Mouse (Mus musculus) embryonic facial prominence, embryonic 13.5 days (tissue): ENCODE measurements at regions not wholly inside any gene's neighbourhood (a gene's known extent, or its start where the extent isn't known, plus 50 kb on each side); places are given as distances from the start of the nearest gene placed in this dataset.
A peak's percentile ranks its signal among the peaks of the same experiment; 100 is the strongest.

Experiments
- ATAC-seq: fragments of 200-750 bp; cut with Nextera tagmentation; 2 replicates; pipeline ENCODE4 v1.8.0; 2017; ENCODE audit warnings: low read depth; ENCODE audit not compliant: insufficient number of reproducible peaks, insufficient read depth, low FRiP score, low TSS enrichment
- H3K27ac ChIP-seq: fragments of 300-500 bp; sonication (generic); 2 replicates; pipeline ENCODE4 v1.5.1; 2015; ENCODE audit warnings: moderate library complexity, mild to moderate bottlenecking, inconsistent platforms
- H3K27me3 ChIP-seq: fragments of 300-500 bp; sonication (generic); 2 replicates; pipeline ENCODE4 v1.6.1; 2015; ENCODE audit warnings: mild to moderate bottlenecking, inconsistent platforms
- H3K36me3 ChIP-seq: fragments of 300-500 bp; sonication (generic); 2 replicates; pipeline ENCODE4 v1.6.1; 2015; ENCODE audit warnings: mild to moderate bottlenecking, inconsistent platforms
- H3K4me1 ChIP-seq: fragments of 300-500 bp; sonication (generic); 2 replicates; pipeline ENCODE4 v1.6.1; 2015; ENCODE audit warnings: inconsistent platforms
- H3K4me2 ChIP-seq: fragments of 300-500 bp; sonication (generic); 2 replicates; pipeline ENCODE4 v1.6.1; 2015; ENCODE audit warnings: moderate library complexity, mild to moderate bottlenecking, inconsistent platforms
- H3K4me3 ChIP-seq: fragments of 300-500 bp; sonication (generic); 2 replicates; pipeline ENCODE4 v1.5.1; 2015; ENCODE audit warnings: mild to moderate bottlenecking, inconsistent platforms
- H3K9ac ChIP-seq: fragments of 300-500 bp; sonication (generic); 2 replicates; pipeline ENCODE4 v1.6.1; 2015; ENCODE audit warnings: mild to moderate bottlenecking, inconsistent platforms
- H3K9me3 ChIP-seq: fragments of 300-500 bp; sonication (generic); 2 replicates; pipeline ENCODE4 v1.6.1; 2016; ENCODE audit warnings: inconsistent platforms
- WGBS: fragments of 180-500 bp; shearing (Covaris S2); methylation state at CpG from one replicate; pipeline ENCODE4 v1.1.7; 2015; ENCODE audit warnings: mixed read lengths; 5-methylcytosine and 5-hydroxymethylcytosine counted together

GRCm38 (mm10) chr15:85670176-85670788, 64.5 kb upstream of the Ppara start:
- Histone ChIP-seq H3K9ac (peak overlapping the region; percentile 98), H3K36me3 (peaks cover 10% of the 10 kb centered on the region), H3K4me1 (peaks cover 44% of the 10 kb centered on the region), H3K9me3 (no peaks in the 10 kb centered on the region), H3K4me2 (peak overlapping the region; percentile 84), H3K4me3 (peak overlapping the region; percentile 89), H3K27me3 (peaks cover 55% of the 10 kb centered on the region), H3K27ac (peak overlapping the region; percentile 95)
- ATAC-seq = peak; percentile 69
- WGBS = 1% methylated on average over 44 of the region's 64 CpGs

- Histone ChIP-seq H3K27me3 (peaks cover 49% of the 10 kb centered on the region), H3K36me3 (peaks cover 16% of the 10 kb centered on the region), H3K9ac (peak overlapping the region; percentile 98), H3K4me3 (peak overlapping the region; percentile 89), H3K4me2 (peak overlapping the region; percentile 84), H3K4me1 (peaks cover 51% of the 10 kb centered on the region), H3K27ac (peak overlapping the region; percentile 95), H3K9me3 (no peaks in the 10 kb centered on the region)
- 0% methylated on average over 97 of the region's 141 CpGs for WGBS
- ATAC-seq = peak; percentile 72
Measured at GRCm38 (mm10) chr15:85670789-85671700, 63.7 kb upstream of the Ppara start.

GRCm38 (mm10) chr15:85671701-85672191, 63.0 kb upstream of the Ppara start:
- Histone ChIP-seq H3K4me2 (peak overlapping the region; percentile 84), H3K27me3 (peaks cover 47% of the 10 kb centered on the region), H3K4me1 (peaks cover 56% of the 10 kb centered on the region), H3K9ac (peak overlapping the region; percentile 98), H3K9me3 (no peaks in the 10 kb centered on the region), H3K4me3 (peak overlapping the region; percentile 89), H3K36me3 (peaks cover 22% of the 10 kb centered on the region), H3K27ac (peak overlapping the region; percentile 95)
- ATAC-seq = no peak
- 3% methylated on average over 50 of the region's 50 CpGs for WGBS

- ATAC-seq = no peak
- H3K36me3 ChIP-seq = peaks cover 24% of the 10 kb centered on the region
- 77% methylated on average over 3 of the region's 3 CpGs for WGBS
- peaks cover 44% of the 10 kb centered on the region for H3K27me3 ChIP-seq
- peaks cover 57% of the 10 kb centered on the region for H3K4me1 ChIP-seq
- peak overlapping the region; percentile 84 for H3K4me2 ChIP-seq
- peak overlapping the region; percentile 89 for H3K4me3 ChIP-seq
- H3K9ac ChIP-seq = peak overlapping the region; percentile 98
- H3K27ac ChIP-seq = no peak overlapping the region
- no peaks in the 10 kb centered on the region for H3K9me3 ChIP-seq
Measured at GRCm38 (mm10) chr15:85672376-85672775, 62.4 kb upstream of the Ppara start.

GRCm38 (mm10) chr15:85672931-85673330, 61.9 kb upstream of the Ppara start:
- Histone ChIP-seq H3K36me3 (peaks cover 24% of the 10 kb centered on the region), H3K9me3 (no peaks in the 10 kb centered on the region), H3K4me1 (peaks cover 56% of the 10 kb centered on the region), H3K27ac (no peak overlapping the region), H3K27me3 (peaks cover 38% of the 10 kb centered on the region), H3K9ac (peak overlapping the region; percentile 98), H3K4me3 (peak overlapping the region; percentile 89), H3K4me2 (peak overlapping the region; percentile 84)
- ATAC-seq = no peak
- WGBS = 68% methylated on average over 3 of the region's 3 CpGs

GRCm38 (mm10) chr15:85673506-85673905, 61.3 kb upstream of the Ppara start:
- no peak overlapping the region for H3K27ac ChIP-seq
- H3K4me2 ChIP-seq = peak overlapping the region; percentile 84
- H3K36me3 ChIP-seq = peaks cover 24% of the 10 kb centered on the region
- no peak for ATAC-seq
- H3K4me1 ChIP-seq = peaks cover 62% of the 10 kb centered on the region
- peak overlapping the region; percentile 63 for H3K9ac ChIP-seq
- peak overlapping the region; percentile 89 for H3K4me3 ChIP-seq
- peaks cover 35% of the 10 kb centered on the region for H3K27me3 ChIP-seq
- WGBS = 73% methylated on average over 9 of the region's 9 CpGs
- H3K9me3 ChIP-seq = no peaks in the 10 kb centered on the region

GRCm38 (mm10) chr15:85674191-85674984, 60.4 kb upstream of the Ppara start:
- peak overlapping the region; percentile 63 for H3K9ac ChIP-seq
- WGBS = 80% methylated on average over 9 of the region's 9 CpGs
- peaks cover 62% of the 10 kb centered on the region for H3K4me1 ChIP-seq
- H3K27me3 ChIP-seq = peaks cover 30% of the 10 kb centered on the region
- H3K4me2 ChIP-seq = peak overlapping the region; percentile 84
- peak overlapping the region; percentile 89 for H3K4me3 ChIP-seq
- no peak for ATAC-seq
- H3K9me3 ChIP-seq = no peaks in the 10 kb centered on the region
- H3K36me3 ChIP-seq = peaks cover 28% of the 10 kb centered on the region
- H3K27ac ChIP-seq = no peak overlapping the region

GRCm38 (mm10) chr15:85675126-85675525, 59.7 kb upstream of the Ppara start:
- H3K36me3 ChIP-seq = peaks cover 30% of the 10 kb centered on the region
- no peak overlapping the region for H3K4me2 ChIP-seq
- ATAC-seq = no peak
- peaks cover 60% of the 10 kb centered on the region for H3K4me1 ChIP-seq
- H3K27ac ChIP-seq = no peak overlapping the region
- peaks cover 23% of the 10 kb centered on the region for H3K27me3 ChIP-seq
- H3K4me3 ChIP-seq = no peak overlapping the region
- WGBS = 84% methylated on average over 7 of the region's 7 CpGs
- H3K9me3 ChIP-seq = no peaks in the 10 kb centered on the region
- H3K9ac ChIP-seq = no peak overlapping the region

- Histone ChIP-seq H3K36me3 (peaks cover 30% of the 10 kb centered on the region), H3K4me3 (no peak overlapping the region), H3K4me2 (no peak overlapping the region), H3K9ac (no peak overlapping the region), H3K4me1 (peaks cover 64% of the 10 kb centered on the region), H3K27ac (no peak overlapping the region), H3K9me3 (no peaks in the 10 kb centered on the region), H3K27me3 (peaks cover 20% of the 10 kb centered on the region)
- WGBS = 79% methylated on average over 5 of the region's 5 CpGs
- ATAC-seq = no peak
Measured at GRCm38 (mm10) chr15:85675736-85676135, 59.0 kb upstream of the Ppara start.

GRCm38 (mm10) chr15:85676156-85676555, 58.6 kb upstream of the Ppara start:
- no peak for ATAC-seq
- Histone ChIP-seq H3K9me3 (no peaks in the 10 kb centered on the region), H3K36me3 (peaks cover 30% of the 10 kb centered on the region), H3K27ac (no peak overlapping the region), H3K9ac (no peak overlapping the region), H3K4me2 (no peak overlapping the region), H3K4me3 (no peak overlapping the region), H3K27me3 (peaks cover 20% of the 10 kb centered on the region), H3K4me1 (peaks cover 68% of the 10 kb centered on the region)
- 76% methylated on average over 3 of the region's 3 CpGs for WGBS

- Histone ChIP-seq H3K27ac (no peak overlapping the region), H3K4me1 (peaks cover 69% of the 10 kb centered on the region), H3K36me3 (peaks cover 30% of the 10 kb centered on the region), H3K4me2 (no peak overlapping the region), H3K9me3 (no peaks in the 10 kb centered on the region), H3K27me3 (peaks cover 20% of the 10 kb centered on the region), H3K4me3 (no peak overlapping the region), H3K9ac (no peak overlapping the region)
- 71% methylated on average over 10 of the region's 10 CpGs for WGBS
- no peak for ATAC-seq
Measured at GRCm38 (mm10) chr15:85676871-85677270, 57.9 kb upstream of the Ppara start.
